Mouse (Mus musculus) liver, embryonic 15.5 days (tissue): ENCODE results near the gene Hsd17b2. TPM values are rescaled to one million over a fixed set of nuclear protein-coding genes. Genes with fewer than 3 reads are reported as not detected.

Experiments used
- ATAC-seq: fragments of 200-750 bp; cut with Nextera tagmentation; 2 replicates; pipeline ENCODE4 v1.8.0; 2017; ENCODE audit warnings: moderate number of reproducible peaks, mild to moderate bottlenecking, moderate library complexity; ENCODE audit not compliant: insufficient read depth
- H3K27ac ChIP-seq: fragments of 300-500 bp; sonication (generic); replicated peaks from 2 replicates; pipeline ENCODE4 v1.5.1; 2015; ENCODE audit warnings: mild to moderate bottlenecking, inconsistent platforms
- H3K27me3 ChIP-seq: fragments of 300-500 bp; sonication (generic); 2 replicates; pipeline ENCODE4 v1.6.1; 2015; ENCODE audit warnings: mild to moderate bottlenecking, inconsistent platforms
- H3K36me3 ChIP-seq: fragments of 300-500 bp; sonication (generic); replicated peaks from 2 replicates; pipeline ENCODE4 v1.6.1; 2015; ENCODE audit warnings: moderate library complexity, mild to moderate bottlenecking, inconsistent platforms
- H3K4me1 ChIP-seq: fragments of 300-500 bp; sonication (generic); replicated peaks from 2 replicates; pipeline ENCODE4 v1.6.1; 2015; ENCODE audit warnings: inconsistent platforms
- H3K4me2 ChIP-seq: fragments of 300-500 bp; sonication (generic); 2 replicates; pipeline ENCODE4 v1.6.1; 2015; ENCODE audit warnings: moderate library complexity, mild to moderate bottlenecking, inconsistent platforms
- H3K4me3 ChIP-seq: fragments of 300-500 bp; sonication (generic); replicated peaks from 2 replicates; pipeline ENCODE4 v1.5.1; 2015; ENCODE audit warnings: mild to moderate bottlenecking, inconsistent platforms
- H3K9ac ChIP-seq: fragments of 300-500 bp; sonication (generic); 2 replicates; pipeline ENCODE4 v1.6.1; 2015; ENCODE audit warnings: moderate library complexity, mild to moderate bottlenecking, inconsistent platforms
- H3K9me3 ChIP-seq: fragments of 300-500 bp; sonication (generic); replicated peaks from 2 replicates; pipeline ENCODE4 v1.6.1; 2016; ENCODE audit warnings: inconsistent platforms
- WGBS: fragments of 180-500 bp; shearing (Covaris S2); methylation state at CpG from one replicate; pipeline ENCODE4 v1.1.7; 2015; ENCODE audit warnings: mixed read lengths; ENCODE audit not compliant: insufficient replicate concordance; 5-methylcytosine and 5-hydroxymethylcytosine counted together
- polyA plus RNA-seq: library from polyadenylated mRNA; unstranded; fragments of >200 nt; fragmentation: Nextera tagmentation; extraction: Ambion mirVana; gene quantifications from 2 replicates; pipeline ENCODE4 v1.2.1, GENCODE M21; 2015

Gene Hsd17b2
- polyA plus RNA-seq, 1 experiment from 2014 or later: 74.4 TPM

DNA sequence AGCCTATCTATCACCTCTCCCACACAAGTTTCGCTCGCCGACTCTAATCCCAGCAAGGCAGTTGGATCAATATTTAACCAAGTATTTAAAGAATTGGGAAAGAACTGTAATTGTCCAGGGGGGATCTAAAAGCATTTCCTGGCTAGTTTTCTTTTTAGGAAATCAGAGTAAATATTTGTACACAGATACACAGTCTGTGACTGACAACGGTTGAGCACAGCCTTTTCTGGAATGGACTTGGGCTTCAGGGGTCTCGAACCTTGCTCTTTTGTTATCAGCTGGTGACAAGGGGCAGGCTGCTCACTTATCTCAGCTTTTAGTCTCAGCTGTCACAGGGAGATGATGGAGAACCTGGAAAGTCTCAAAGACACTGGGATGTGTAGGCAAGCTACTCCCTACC, 44.9 kb downstream of the Hsd17b2 start:
- WGBS: 57% methylated on average over 5 of the region's 5 CpGs
- Histone ChIP-seq H3K9me3 (no peaks in the 10 kb centered on the region), H3K4me3 (no peak overlapping the region), H3K36me3 (no peaks in the 10 kb centered on the region), H3K27ac (0 out of 2 replicates have a peak overlapping the region, but pooled peaks have one; percentile 33), H3K4me2 (no peak overlapping the region), H3K27me3 (no peaks in the 10 kb centered on the region; the same call in 1 of the 2 replicates), H3K9ac (no peak overlapping the region), H3K4me1 (no peaks in the 10 kb centered on the region; the same call in 1 of the 2 replicates)
- ATAC-seq: peak; percentile 33

DNA sequence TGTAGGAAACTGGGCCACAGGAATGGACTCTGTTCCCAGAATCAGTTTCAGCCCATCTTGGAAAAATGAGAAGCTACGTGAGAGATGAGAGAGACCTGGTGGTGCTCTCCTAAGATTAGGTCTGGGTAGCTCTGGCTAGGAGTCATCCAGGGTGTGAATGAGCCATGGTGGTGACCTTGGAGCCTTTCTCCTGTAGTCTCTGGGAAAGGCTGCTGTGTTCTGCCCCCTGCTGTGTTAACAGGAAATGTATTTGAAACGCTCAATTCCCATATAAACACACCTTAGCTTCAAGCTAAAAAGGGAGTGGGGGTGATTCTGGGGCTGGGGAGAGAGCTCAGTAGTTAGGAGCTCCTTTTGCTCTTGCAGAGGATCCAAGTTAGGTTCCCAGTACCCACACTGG, 45.7 kb downstream of the Hsd17b2 start:
- H3K4me1 ChIP-seq: no peaks in the 10 kb centered on the region; the same call in 1 of the 2 replicates
- H3K4me2 ChIP-seq: no peak overlapping the region
- H3K27ac ChIP-seq: peak overlapping the region; percentile 24; the same call in 1 of the 2 replicates
- no peaks in the 10 kb centered on the region; the same call in 1 of the 2 replicates for H3K27me3 ChIP-seq
- ATAC-seq: no peak
- no peaks in the 10 kb centered on the region for H3K36me3 ChIP-seq
- no peak overlapping the region for H3K9ac ChIP-seq
- H3K4me3 ChIP-seq: no peak overlapping the region
- H3K9me3 ChIP-seq: no peaks in the 10 kb centered on the region
- 23% methylated on average over 2 of the region's 2 CpGs for WGBS

DNA sequence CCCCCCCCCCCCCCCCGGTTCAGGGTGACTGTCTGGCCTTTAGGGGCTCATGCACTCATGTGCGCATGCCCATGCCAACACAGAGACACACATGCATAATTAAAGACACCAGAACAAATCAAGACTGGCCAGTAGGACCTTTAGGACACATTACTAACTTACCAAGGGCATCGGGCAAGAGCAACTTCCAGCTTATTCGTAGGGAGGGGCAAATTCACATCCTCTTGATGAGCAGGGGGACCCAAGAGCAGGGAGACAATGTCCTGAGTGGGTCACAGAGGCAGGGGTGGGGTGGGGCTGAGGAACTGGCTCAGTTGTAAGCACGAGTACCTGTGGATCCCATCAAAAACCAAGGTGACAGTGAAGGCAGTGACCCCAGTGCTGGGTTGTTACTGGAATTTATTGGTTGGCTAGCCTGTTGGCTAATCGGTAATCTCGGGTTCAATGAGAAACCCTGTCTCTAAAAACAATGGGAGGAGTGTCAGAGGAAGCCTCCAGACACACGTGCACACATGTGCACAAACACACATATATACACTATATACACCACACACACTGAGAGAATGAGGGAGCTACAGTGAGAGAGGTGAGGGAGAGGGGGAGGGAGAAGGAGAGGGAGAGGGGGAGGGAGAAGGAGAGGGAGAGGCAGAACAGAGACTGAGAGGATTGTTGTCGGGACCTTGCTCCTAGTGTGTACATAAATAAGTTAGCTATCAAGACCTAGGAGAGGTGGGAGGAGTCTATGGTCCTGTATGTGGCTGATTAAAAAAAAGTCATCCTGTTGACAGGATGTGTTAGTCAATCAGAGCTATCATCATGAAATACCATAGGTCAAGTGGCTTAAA, 46.4 kb downstream of the Hsd17b2 start:
- Histone ChIP-seq H3K4me3 (no peak overlapping the region), H3K27ac (0 out of 2 replicates have a peak overlapping the region, but pooled peaks have one; percentile 19), H3K4me2 (no peak overlapping the region), H3K36me3 (no peaks in the 10 kb centered on the region), H3K9ac (no peak overlapping the region), H3K27me3 (no peaks in the 10 kb centered on the region; the same call in 1 of the 2 replicates), H3K4me1 (no peaks in the 10 kb centered on the region; the same call in 1 of the 2 replicates), H3K9me3 (no peaks in the 10 kb centered on the region)
- ATAC-seq: no peak; the same call in 1 of the 2 replicates
- WGBS: 50% methylated on average over 8 of the region's 9 CpGs

DNA sequence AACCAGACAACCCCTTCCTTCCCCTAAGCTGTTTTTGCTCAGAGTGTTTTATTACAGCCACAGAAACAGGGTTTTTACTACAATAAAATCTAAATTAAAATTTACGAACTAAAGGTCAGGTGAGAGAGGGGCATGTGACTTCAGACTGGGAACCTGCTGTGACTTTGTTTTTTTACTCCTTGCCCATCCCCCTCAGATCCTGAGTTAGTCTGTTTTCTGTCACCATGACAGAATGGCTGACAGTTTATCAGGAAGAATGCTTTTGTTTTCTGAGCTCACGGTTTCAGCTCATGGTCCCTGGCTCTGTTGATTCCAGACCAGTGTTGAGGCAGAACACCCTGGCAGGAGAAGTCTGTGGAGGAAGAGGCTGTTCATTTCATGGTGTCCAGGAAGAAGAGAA, 47.7 kb downstream of the Hsd17b2 start:
- no peak overlapping the region for H3K4me3 ChIP-seq
- H3K27ac ChIP-seq: no peak overlapping the region
- no peaks in the 10 kb centered on the region for H3K9me3 ChIP-seq
- no peaks in the 10 kb centered on the region for H3K36me3 ChIP-seq
- no peak overlapping the region for H3K9ac ChIP-seq
- no peak overlapping the region for H3K4me2 ChIP-seq
- no peaks in the 10 kb centered on the region; the same call in 1 of the 2 replicates for H3K27me3 ChIP-seq
- no peaks in the 10 kb centered on the region; the same call in 1 of the 2 replicates for H3K4me1 ChIP-seq
- 54% methylated on average over 2 of the region's 2 CpGs for WGBS
- ATAC-seq: no peak

DNA sequence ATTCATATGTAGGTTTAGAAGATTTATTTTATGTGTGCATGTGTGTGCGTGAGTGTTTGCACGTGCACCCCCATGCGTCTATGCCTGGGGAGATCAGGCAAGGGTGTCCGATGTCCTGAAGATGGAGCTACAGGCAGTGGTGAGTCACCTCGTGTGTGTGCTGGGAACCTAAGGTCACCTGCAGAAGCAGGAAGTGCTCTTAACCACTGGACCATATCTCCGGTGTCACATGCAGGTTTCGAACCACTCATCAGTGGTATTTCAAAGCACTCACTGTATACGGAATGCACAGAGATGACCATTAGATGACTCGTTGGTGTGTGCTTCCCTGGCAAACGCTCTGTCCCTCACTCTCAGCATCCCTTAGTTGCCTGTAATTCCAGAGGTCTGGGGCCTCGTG, 56.2 kb downstream of the Hsd17b2 start:
- Histone ChIP-seq H3K4me2 (no peak overlapping the region), H3K4me1 (peaks cover 2% of the 10 kb centered on the region), H3K9me3 (no peaks in the 10 kb centered on the region), H3K9ac (no peak overlapping the region), H3K36me3 (0 out of 2 replicates have a peak, but pooled peaks cover 9% of the 10 kb centered on the region), H3K4me3 (no peak overlapping the region), H3K27ac (no peak overlapping the region), H3K27me3 (no peaks in the 10 kb centered on the region)
- 64% methylated on average over 11 of the region's 11 CpGs for WGBS
- ATAC-seq: no peak

DNA sequence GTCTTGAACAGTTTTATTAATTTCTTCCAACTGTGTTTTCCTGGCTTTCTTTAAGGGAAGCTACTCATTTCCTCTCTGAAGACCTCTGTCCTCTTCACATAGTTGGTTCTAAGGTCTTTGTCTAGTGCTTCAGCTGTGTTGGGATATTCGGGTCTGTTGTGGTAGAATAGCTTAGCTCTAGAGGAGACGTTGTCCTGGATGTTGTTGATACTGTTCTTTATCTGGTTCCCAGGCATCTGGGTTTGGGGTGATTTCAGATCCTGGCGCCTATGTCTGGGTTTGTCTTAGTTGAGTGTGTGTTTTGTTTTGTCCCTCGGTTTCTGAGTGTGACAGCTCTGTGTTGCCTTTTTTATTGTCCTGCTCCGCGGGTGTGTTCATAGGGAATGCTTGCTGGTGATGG, 61.1 kb downstream of the Hsd17b2 start:
- H3K27ac ChIP-seq: no peak overlapping the region
- H3K9me3 ChIP-seq: no peaks in the 10 kb centered on the region
- H3K4me3 ChIP-seq: no peak overlapping the region
- H3K27me3 ChIP-seq: no peaks in the 10 kb centered on the region; the same call in 1 of the 2 replicates
- no peak overlapping the region for H3K9ac ChIP-seq
- ATAC-seq: peak; percentile 58
- H3K4me2 ChIP-seq: no peak overlapping the region; the same call in 1 of the 2 replicates
- H3K4me1 ChIP-seq: peaks cover 37% of the 10 kb centered on the region
- H3K36me3 ChIP-seq: 0 out of 2 replicates have a peak, but pooled peaks cover 9% of the 10 kb centered on the region
- 59% methylated on average over 6 of the region's 6 CpGs for WGBS

DNA sequence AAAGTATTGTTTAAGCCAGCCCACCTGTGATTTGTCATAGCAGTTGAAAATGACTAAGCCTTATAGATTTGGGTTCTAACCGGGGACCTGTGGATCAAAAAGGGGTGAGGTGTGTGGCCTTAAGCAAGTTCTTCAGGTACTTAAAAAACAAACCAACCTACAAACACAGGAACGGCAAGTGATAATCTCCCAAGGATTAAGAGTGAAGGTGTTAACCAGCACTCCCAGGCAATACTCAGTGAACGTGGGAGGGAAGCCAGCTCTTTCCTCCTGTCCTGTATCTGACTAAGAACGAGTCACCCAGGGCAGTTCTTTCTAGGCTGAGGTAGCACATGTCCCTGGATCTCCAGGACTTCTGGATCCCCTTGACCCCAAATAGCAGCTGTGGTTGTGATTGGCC, 62.9 kb downstream of the Hsd17b2 start:
- H3K27me3 ChIP-seq: no peaks in the 10 kb centered on the region; the same call in 1 of the 2 replicates
- H3K27ac ChIP-seq: no peak overlapping the region
- peaks cover 41% of the 10 kb centered on the region for H3K4me1 ChIP-seq
- ATAC-seq: no peak
- H3K4me2 ChIP-seq: no peak overlapping the region
- WGBS: 64% methylated on average over 4 of the region's 4 CpGs
- no peaks in the 10 kb centered on the region for H3K9me3 ChIP-seq
- no peak overlapping the region for H3K9ac ChIP-seq
- H3K4me3 ChIP-seq: no peak overlapping the region
- 0 out of 2 replicates have a peak, but pooled peaks cover 3% of the 10 kb centered on the region for H3K36me3 ChIP-seq

DNA sequence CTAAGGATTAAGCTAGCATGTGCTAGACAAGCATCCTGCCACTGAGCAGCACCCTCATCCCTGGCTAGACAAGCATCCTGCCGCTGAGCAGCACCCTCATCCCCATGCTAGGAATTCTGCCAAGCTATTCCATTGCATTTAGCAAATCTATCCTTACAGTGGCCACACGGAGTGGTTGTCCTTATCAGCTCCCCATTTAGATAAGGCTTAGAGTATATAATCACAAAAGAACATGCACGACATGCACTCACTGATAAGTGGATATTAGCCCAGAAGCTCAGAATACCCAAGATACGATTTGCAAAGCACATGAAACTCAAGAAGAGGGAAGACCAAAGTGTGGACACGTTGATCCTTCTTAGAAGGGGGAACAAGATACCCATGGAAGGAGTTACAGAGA, 64.2 kb downstream of the Hsd17b2 start:
- Histone ChIP-seq H3K9me3 (no peaks in the 10 kb centered on the region), H3K27ac (peak overlapping the region; percentile 48; the same call in 1 of the 2 replicates), H3K9ac (no peak overlapping the region), H3K4me2 (peak overlapping the region; percentile 33), H3K4me3 (no peak overlapping the region), H3K4me1 (peaks cover 50% of the 10 kb centered on the region), H3K36me3 (no peaks in the 10 kb centered on the region), H3K27me3 (no peaks in the 10 kb centered on the region; the same call in 1 of the 2 replicates)
- 25% methylated on average over 5 of the region's 5 CpGs for WGBS
- ATAC-seq: peak; percentile 70

DNA sequence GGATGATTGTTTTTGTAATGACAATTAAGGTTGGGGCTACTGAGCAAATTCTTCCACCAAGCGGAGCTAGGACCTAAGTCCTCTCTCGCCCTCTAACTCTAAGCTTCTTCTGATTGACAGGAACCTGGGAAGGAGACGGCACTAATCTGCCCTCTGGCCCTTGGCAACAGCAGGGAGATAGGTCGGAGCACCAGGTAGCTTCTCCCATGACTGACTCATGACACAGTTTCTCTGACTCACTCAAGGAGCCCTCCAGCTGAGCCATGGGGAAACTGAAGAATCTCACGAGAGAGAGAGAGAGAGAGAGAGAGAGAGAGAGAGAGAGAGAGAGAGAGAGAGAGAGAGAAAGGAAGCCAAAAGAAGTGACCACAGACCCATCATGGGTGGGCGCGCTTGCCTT, 67.3 kb downstream of the Hsd17b2 start:
- H3K36me3 ChIP-seq: no peaks in the 10 kb centered on the region
- H3K9ac ChIP-seq: no peak overlapping the region
- ATAC-seq: no peak
- H3K4me1 ChIP-seq: peaks cover 62% of the 10 kb centered on the region
- WGBS: 66% methylated on average over 7 of the region's 7 CpGs
- no peak overlapping the region for H3K27ac ChIP-seq
- H3K4me2 ChIP-seq: no peak overlapping the region
- H3K9me3 ChIP-seq: no peaks in the 10 kb centered on the region
- no peak overlapping the region for H3K4me3 ChIP-seq
- no peaks in the 10 kb centered on the region; the same call in 1 of the 2 replicates for H3K27me3 ChIP-seq

DNA sequence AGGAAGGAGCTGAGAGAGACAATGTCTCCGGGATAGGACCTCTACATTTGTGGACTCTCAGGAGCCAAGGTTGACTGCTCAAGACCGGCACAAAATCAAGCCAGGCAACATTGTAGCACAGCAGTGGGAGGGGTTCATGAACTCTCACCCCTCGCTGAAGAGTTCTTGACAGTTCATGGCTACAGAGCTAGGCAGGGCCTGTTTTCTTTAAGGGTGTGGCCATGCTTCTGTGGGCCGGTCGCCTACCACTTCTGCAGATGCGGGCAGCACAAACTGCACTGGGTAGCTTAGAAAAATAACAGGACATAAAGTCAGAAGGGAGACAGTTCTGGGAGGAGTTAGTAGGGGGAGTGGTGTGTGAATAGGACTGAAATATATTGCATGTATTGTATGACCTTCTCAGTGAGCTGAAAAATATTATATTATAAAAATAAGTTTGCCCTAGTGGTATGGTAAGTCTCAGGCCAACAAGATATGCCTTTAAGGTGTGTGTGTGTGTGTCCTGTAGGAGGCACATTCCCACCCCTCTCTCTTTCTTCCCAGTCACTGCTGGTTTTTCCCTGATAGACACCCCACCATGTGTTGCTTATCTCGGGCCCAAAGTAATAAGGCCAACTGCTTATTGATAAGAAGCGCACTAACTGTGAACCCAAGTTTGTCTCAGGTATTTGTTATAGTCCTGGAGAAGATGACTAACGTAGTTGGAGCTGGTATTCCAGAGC, 69.6 kb downstream of the Hsd17b2 start:
- Histone ChIP-seq H3K27me3 (no peaks in the 10 kb centered on the region), H3K9me3 (no peaks in the 10 kb centered on the region), H3K36me3 (no peaks in the 10 kb centered on the region), H3K27ac (peak overlapping the region; percentile 74), H3K4me3 (no peak overlapping the region), H3K9ac (no peak overlapping the region), H3K4me1 (peaks cover 40% of the 10 kb centered on the region), H3K4me2 (peak overlapping the region; percentile 37)
- WGBS: 29% methylated on average over 9 of the region's 9 CpGs
- ATAC-seq: peak; percentile 86

DNA sequence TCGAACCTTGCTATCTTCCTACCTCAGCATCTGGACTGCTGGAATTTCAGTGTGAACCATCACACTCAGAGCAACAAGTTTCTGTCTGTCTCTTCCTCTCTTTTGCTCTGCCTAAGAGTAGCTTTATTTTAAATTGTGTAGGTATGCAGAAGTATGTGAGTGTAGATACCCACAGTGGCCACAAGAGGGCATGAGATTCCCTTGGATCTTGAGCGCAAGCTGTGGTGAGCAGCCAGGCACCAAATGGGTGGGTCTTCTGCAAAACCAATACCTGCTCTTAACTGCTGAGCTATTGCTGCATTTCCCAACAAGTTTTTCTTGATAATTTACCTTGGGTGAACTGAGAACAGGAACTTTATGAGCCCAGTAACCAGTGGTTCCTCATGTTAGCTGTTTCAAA, 70.4 kb downstream of the Hsd17b2 start:
- H3K36me3 ChIP-seq: no peaks in the 10 kb centered on the region
- no peaks in the 10 kb centered on the region for H3K27me3 ChIP-seq
- H3K4me1 ChIP-seq: peaks cover 34% of the 10 kb centered on the region
- H3K27ac ChIP-seq: peak overlapping the region; percentile 74
- no peak overlapping the region for H3K9ac ChIP-seq
- H3K9me3 ChIP-seq: no peaks in the 10 kb centered on the region
- 46% methylated on average over 2 of the region's 2 CpGs for WGBS
- H3K4me2 ChIP-seq: peak overlapping the region; percentile 37; the same call in 1 of the 2 replicates
- no peak overlapping the region for H3K4me3 ChIP-seq
- peak; percentile 55 for ATAC-seq
